Mouse (Mus musculus) megakaryocyte, embryonic 14.5 days (primary cell): ENCODE measurements around the gene Rbms3.

Experiments
- FLI1 ChIP-seq: IDR thresholded peaks from 2 replicates; pipeline ENCODE4 v1.6.1; 2012; ENCODE audit warnings: low read length, inconsistent platforms, mixed read lengths
- GATA1 ChIP-seq: IDR thresholded peaks from 3 replicates; pipeline ENCODE4 v1.6.1; 2012; ENCODE audit warnings: mixed read lengths, low read length, inconsistent platforms, borderline replicate concordance

DNA sequence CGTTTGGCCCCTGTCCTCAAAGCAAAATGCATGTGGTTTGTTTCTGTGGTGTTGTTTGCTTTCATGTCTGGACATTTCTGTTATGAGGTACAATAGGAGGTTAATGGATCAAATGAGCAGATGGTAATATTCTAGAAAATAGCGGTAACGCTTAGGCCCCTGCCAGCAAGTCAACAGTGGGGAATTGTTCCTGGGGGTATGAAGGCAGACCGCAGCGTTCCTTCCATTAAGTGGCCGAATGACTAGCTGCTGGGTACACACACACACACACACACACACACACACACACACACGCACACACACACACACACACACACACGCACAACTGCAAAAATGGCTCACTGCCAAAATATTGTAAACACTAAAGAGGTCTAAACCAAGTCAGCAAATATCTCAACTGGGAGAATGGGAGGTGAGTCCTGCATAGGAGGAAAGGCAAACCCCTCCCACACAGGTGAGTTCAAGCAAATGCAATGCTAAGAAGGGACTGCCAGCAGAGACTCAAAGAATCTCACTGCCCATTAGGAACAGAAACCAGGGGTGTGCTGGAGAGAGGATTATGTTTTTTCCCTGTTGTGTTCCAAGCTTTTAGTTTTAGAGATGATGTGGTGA, 209.7 kb downstream of the Rbms3 start:
- TF ChIP-seq FLI1 (no peak), GATA1 (no peak)
